Mouse (Mus musculus) activated CD4-positive, CD25-positive, alpha-beta regulatory T cell, adult 4 months (primary cell): ENCODE data around the gene Zfp316. TPM values are rescaled to one million over a fixed set of nuclear protein-coding genes. Genes with fewer than 3 reads are reported as not detected.

Source experiments
- ATAC-seq: one replicate; pipeline ENCODE4 v1.8.0; 2017
- polyA plus RNA-seq, 2 experiments: library from polyadenylated mRNA; unstranded; fragments of 100-300 nt; shearing (Covaris generic); gene quantifications; one replicate each; pipeline ENCODE4 v1.2.1; 2017

The Zfp316 gene
- under 1 TPM; 0.19 to 0.25 TPM for polyA plus RNA-seq

GRCm38 (mm10) chr5:143269363-143270150, at the start of gene Zfp316:
Gene Zfp316, minus strand, starts transcription at chr5:143270022.
- ATAC-seq, result peak; percentile 69

DNA sequence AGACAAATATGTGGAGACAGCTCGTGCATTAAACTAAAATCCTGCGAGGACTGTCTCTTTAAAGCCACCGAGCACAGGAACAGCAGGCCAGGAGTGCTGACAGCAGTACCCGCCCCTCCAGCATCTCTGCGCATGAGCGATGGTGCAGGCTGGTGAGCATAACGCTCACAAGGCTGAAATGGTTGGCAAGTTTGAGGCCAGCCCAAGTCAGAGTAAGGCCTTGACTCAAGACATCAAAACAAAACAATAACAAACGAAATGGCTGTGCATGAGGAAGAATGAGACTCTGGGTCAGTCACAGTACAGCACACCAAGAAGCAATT, 47.4 kb upstream of the Zfp316 start:
- no peak for ATAC-seq

DNA sequence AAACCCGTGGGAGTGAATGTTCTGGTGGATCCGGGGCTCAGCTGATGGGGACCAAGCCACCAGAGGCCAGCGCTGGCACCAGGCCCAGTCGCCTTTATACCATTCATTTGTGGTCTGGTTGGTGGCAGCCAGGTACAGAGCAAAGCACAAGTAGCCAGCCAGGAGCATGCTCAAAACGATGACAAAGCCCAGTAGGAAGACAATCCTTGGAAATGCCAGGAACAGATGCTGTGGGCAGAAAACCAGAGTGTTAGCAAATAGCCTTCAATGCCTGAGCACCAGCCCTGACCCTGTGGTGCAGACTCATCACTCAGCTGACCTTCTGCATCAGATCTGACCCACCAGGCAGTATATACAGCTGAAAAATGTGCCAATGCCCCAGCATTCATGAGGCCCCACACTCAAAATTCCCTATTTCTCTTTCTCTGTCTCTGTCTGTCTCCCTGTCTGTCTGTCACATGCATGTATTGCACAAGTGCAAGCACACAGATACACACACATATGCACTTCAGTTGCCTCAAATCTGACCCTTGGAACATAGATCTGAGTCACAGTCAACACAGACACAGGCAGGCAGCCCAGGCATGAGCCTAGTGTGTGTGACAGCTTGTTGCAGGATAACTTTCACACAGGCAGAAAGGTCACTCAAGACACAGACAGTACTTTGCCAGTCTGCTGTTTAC, 46.9 kb upstream of the Zfp316 start:
- no peak for ATAC-seq

GRCm38 (mm10) chr5:143315514-143315888, 45.7 kb upstream of the Zfp316 start:
- peak; percentile 13 for ATAC-seq

- ATAC-seq, result peak; percentile 83
Measured at GRCm38 (mm10) chr5:143314730-143315513, 45.1 kb upstream of the Zfp316 start, which contains the start of gene E130309D02Rik. Gene E130309D02Rik, minus strand, starts transcription at chr5:143315360.

GRCm38 (mm10) chr5:143314183-143314729, 44.4 kb upstream of the Zfp316 start:
- ATAC-seq, result no peak

DNA sequence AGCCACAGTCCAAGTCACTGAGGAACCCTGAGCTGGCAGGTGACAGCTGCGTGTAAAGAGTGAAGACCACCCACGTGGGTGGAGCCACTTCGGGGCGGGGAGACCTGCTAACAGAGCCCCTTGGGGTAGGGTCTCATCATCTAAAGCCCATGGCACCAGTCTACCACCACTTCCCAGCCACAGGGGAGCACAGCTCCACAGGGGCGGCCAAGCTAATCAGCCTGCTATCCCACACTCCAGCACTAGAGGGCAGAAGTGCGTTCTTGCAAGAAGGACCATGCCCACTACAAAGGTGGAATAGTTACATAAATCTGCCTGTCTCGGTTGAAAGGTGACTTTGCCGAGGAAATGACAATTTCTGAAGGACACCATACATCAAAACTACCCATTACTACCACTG, 42.1 kb upstream of the Zfp316 start:
- no peak for ATAC-seq

GRCm38 (mm10) chr5:143309916-143310315, 40.1 kb upstream of the Zfp316 start:
- no peak for ATAC-seq

GRCm38 (mm10) chr5:143308825-143309224, 39.0 kb upstream of the Zfp316 start:
- no peak for ATAC-seq

DNA sequence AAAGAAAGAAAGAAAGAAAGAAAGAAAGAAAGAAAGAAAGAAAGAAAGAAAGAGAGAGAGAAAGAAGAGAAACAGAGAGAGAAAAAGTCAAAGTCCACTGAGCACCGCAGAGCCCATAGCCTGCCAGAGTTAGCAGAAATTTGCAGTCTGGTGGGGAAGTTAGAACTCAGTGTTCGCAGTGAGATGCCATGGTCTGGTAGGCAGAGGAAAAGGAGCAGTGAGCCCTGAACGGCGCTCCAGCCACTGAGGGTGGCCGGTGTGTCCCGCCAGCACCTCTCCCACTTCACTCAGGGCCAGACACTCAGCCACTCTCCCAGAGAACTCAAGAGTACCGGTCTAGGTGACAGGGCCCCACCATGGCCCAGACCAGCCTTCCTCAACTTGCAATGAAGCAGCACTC, 34.4 kb upstream of the Zfp316 start:
- no peak for ATAC-seq

GRCm38 (mm10) chr5:143301296-143301695, 31.5 kb upstream of the Zfp316 start:
- no peak for ATAC-seq

GRCm38 (mm10) chr5:143299686-143300085, 29.9 kb upstream of the Zfp316 start:
- ATAC-seq, result no peak

- no peak for ATAC-seq
Measured at GRCm38 (mm10) chr5:143298391-143298790, 28.6 kb upstream of the Zfp316 start.

DNA sequence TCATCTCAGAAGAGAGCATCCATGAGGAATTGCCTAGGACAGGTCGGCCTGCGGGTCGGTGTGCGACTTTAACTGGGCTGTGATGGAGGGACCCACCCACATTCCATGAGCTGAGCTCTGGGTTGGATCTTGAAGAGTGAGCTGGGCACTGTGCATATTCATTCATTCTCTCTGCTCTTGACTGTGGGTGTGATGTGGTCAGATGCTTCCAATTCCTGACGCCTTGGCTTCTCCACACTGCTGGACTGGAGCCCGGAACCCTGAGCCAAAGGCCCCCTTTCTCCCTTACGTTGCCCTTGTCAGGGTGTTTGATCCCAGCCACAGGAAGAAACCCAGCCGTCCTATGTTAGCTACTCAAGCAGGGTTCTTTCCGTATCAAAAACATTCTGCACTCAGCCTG, 28.2 kb upstream of the Zfp316 start:
- ATAC-seq, result no peak

DNA sequence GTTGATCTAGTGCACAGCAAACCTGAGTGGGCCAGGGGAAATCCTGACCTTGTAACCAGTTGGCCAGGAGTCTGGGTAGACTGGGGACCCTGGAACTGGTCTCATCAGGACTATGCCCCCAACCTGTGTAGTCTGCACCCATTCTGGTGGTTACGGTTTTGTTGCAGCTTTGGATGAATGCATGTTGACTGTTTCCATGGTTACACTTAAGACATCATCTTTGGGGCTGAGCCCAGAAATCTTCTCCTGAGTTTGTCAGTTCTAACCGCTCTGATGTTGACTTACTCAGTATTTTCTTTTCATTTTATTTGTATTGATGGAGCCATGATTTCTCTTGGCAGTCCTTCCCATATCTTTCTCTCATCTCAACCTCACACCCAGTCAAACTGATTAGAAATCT, 25.5 kb upstream of the Zfp316 start:
- ATAC-seq, result no peak

- ATAC-seq, result no peak
Measured at GRCm38 (mm10) chr5:143294862-143295261, 25.0 kb upstream of the Zfp316 start.

- ATAC-seq, result no peak
Measured at GRCm38 (mm10) chr5:143293404-143293803, 23.6 kb upstream of the Zfp316 start, which contains the start of gene Zfp853. Gene Zfp853, minus strand, starts transcription at chr5:143293623.

- ATAC-seq, result no peak
Measured at GRCm38 (mm10) chr5:143292879-143293278, 23.1 kb upstream of the Zfp316 start.

GRCm38 (mm10) chr5:143289299-143289698, 19.5 kb upstream of the Zfp316 start:
- ATAC-seq, result no peak

DNA sequence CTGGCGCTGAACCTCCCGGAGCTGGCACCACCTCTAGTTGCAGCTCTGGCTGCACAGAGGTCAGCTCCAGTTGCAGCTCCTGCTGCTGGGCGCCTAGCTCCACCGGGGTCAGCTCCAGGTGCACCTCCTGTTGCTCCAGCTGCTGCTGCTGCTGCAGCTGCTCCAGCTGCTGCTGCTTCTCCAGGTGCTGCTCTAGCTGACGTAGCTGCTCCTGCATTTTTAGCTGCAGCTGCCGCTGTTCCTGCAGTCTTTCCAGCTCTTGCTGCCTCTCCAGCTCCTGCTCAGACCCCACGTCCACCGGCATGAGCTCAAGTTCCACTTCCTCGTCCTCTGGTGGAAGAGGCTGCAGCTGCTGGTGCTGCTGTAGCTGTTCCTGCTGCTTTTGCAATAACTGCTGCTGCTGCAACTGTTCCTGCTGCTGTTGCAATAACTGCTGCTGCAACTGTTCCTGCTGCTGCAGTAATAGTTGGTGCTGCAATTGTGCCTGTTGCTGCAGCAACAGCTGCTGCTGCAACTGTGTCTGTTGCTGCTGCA, 18.6 kb upstream of the Zfp316 start:
- no peak for ATAC-seq

GRCm38 (mm10) chr5:143287774-143288328, 18.0 kb upstream of the Zfp316 start:
- no peak for ATAC-seq

DNA sequence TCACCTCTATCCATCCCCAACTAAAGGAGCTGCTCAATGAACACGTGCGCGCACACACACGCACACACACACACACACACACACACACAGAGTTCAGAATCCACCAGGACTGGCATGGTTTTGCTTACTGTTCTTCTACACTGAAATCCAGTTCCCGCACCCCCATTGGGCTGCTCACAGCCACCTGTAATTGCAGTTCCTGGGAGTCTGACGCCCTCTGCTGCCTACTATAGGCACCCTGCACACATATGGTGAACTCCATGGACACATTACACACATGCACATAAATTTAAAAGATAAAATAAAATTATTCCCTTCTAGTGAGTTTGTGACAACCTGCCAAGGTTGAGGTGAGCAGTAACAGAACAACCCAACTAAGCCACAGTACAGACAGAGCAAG, 14.9 kb upstream of the Zfp316 start:
- ATAC-seq, result no peak
